Mouse (Mus musculus): ENCODE results near the gene Actb. TPM values are rescaled to one million over a fixed set of nuclear protein-coding genes. Genes with fewer than 3 reads are reported as not detected.

Actb gene
- polyA plus RNA-seq, 1 experiment from 2014 or later = 12,527 TPM

DNA sequence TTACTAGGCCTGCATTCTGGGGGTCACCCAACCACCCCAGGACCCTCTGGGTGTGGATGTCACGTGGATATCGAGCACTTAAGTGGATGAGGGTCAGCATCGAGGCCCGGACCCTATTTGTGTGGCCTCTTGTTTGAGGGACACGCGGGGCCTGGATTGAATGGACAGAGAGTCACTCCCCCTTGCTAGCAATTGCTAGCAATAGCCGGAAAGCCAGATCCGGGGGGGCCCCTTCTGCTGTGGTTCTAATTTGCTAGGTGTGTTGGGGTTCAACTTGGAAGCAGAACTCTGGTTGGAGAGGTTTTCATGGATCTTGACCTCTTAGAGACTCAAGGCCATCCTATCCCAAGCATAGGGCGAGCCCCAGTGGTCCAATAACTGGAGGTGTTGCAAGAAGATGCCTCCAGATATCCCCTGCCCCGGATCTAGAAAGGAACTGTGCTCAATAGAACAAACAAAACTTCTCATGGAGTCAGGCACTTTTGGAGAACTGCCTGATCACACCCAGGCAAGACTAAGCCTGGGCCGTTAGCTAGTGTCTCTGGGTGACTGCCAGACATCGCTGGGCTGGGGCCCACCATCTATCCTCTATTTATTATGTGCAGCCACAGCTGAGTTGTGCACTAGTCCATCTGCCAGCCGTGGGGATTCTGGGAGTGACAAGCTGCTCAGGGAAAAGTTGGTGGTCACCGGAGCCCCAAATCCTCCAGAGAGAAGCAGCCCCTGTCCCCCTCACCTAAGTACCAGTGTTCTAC is 671 bp upstream of the Actb start:
- DNase-seq (ENCODE audit: low spot score) (peak; percentile 86), ATAC-seq (ENCODE audit: low read depth) (no peak)
- no peaks in the 10 kb centered on the region for H3K9me3 ChIP-seq (ENCODE audit: control insufficient read depth, low read length)
- H3K9ac ChIP-seq (ENCODE audit: low read depth, low read length) = peak overlapping the region; percentile 100
- no peaks in the 10 kb centered on the region for H3K27me3 ChIP-seq (replicated peaks; ENCODE audit: control insufficient read depth, insufficient read depth, low read length)
- H3K27ac ChIP-seq (replicated peaks; ENCODE audit: low read depth, low read length) = peak overlapping the region; percentile 100
- WGBS = 19% methylated on average over 14 of the region's 14 CpGs
- peak overlapping the region; percentile 90 for H3K4me2 ChIP-seq (ENCODE audit: low read depth, low read length)
- H3K36me3 ChIP-seq (ENCODE audit: control insufficient read depth, insufficient read depth, low read length) = peaks cover 34% of the 10 kb centered on the region
- peaks cover 34% of the 10 kb centered on the region for H3K4me1 ChIP-seq (ENCODE audit: control insufficient read depth, insufficient read depth, low read length)
- peak overlapping the region; percentile 100 for H3K4me3 ChIP-seq (ENCODE audit: low read depth, low read length)

DNA sequence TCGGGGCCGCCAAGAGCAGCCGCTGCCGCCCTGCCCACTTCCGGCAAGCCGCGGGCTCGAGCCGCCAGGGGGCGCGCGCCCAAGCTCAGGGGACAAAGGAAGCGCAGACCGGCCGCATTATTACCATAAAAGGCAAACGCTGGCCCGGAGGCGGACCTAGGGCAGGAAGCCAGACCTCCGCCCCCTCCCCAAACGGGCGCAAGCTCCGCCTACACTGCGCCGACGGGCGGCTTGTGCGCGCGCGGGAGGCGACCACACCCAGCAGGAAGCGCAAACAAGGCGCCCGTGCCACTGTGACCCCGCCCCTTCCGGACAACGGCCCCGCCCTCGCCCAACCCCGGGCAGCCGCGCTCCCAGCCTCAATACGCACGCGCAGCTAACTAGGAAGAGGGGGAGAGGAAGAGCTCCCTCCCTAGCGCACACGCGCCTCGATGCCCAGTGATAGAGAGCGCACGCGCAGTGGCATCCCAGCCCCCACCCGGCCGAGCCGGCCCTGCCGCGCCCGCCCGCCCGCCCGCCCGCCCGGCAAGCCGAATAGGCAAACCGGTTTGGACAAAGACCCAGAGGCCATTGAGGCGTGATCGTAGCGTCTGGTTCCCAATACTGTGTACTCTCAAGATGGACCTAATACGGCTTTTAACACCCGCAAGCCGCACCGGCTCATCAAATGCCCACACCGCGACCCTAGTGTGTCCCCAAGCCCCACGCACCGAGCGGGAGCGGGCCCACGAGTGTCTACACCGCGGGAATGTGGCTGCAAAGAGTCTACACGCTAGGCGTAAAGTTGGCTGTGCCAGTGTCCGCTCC is 626 bp downstream of the Actb start:
- peak overlapping the region; percentile 100 for H3K9ac ChIP-seq (ENCODE audit: low read depth, low read length)
- peaks cover 47% of the 10 kb centered on the region for H3K36me3 ChIP-seq (ENCODE audit: control insufficient read depth, insufficient read depth, low read length)
- H3K4me1 ChIP-seq (ENCODE audit: control insufficient read depth, insufficient read depth, low read length) = peaks cover 34% of the 10 kb centered on the region
- peak; percentile 87 for ATAC-seq (ENCODE audit: low read depth)
- H3K4me2 ChIP-seq (ENCODE audit: low read depth, low read length) = peak overlapping the region; percentile 90
- H3K27ac ChIP-seq (replicated peaks; ENCODE audit: low read depth, low read length) = peak overlapping the region; percentile 100
- H3K27me3 ChIP-seq (replicated peaks; ENCODE audit: control insufficient read depth, insufficient read depth, low read length) = no peaks in the 10 kb centered on the region
- WGBS = 0% methylated on average over 34 of the region's 84 CpGs
- H3K4me3 ChIP-seq (ENCODE audit: low read depth, low read length) = peak overlapping the region; percentile 100
- peak; percentile 97 for DNase-seq (ENCODE audit: low spot score)
- no peaks in the 10 kb centered on the region for H3K9me3 ChIP-seq (ENCODE audit: control insufficient read depth, low read length)

DNA sequence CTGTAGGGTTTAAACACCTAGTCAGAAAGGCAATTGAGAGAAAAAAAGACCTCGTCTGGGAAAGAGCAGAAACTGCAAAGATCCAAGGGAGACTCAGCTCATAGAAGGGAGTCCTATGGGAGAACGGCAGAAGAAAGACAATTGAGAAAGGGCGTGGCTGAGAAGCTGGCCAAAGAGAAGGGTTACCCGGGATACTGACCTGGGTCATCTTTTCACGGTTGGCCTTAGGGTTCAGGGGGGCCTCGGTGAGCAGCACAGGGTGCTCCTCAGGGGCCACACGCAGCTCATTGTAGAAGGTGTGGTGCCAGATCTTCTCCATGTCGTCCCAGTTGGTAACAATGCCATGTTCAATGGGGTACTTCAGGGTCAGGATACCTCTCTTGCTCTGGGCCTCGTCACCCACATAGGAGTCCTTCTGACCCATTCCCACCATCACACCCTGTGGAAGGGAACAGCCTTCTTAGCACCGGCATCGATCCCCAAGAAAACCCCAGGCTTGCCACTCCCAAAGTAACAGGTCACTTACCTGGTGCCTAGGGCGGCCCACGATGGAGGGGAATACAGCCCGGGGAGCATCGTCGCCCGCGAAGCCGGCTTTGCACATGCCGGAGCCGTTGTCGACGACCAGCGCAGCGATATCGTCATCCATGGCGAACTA is 1.4 kb downstream of the Actb start:
- no peaks in the 10 kb centered on the region for H3K27me3 ChIP-seq (replicated peaks; ENCODE audit: control insufficient read depth, insufficient read depth, low read length)
- peak overlapping the region; percentile 100 for H3K4me3 ChIP-seq (ENCODE audit: low read depth, low read length)
- 3% methylated on average over 27 of the region's 27 CpGs for WGBS
- H3K4me1 ChIP-seq (ENCODE audit: control insufficient read depth, insufficient read depth, low read length) = peaks cover 34% of the 10 kb centered on the region
- no peak for DNase-seq (ENCODE audit: low spot score)
- peak overlapping the region; percentile 59 for H3K4me2 ChIP-seq (ENCODE audit: low read depth, low read length)
- ATAC-seq (ENCODE audit: low read depth) = no peak
- H3K9me3 ChIP-seq (ENCODE audit: control insufficient read depth, low read length) = no peaks in the 10 kb centered on the region
- H3K27ac ChIP-seq (replicated peaks; ENCODE audit: low read depth, low read length) = peak overlapping the region; percentile 100
- peak overlapping the region; percentile 100 for H3K9ac ChIP-seq (ENCODE audit: low read depth, low read length)
- H3K36me3 ChIP-seq (ENCODE audit: control insufficient read depth, insufficient read depth, low read length) = peaks cover 54% of the 10 kb centered on the region

DNA sequence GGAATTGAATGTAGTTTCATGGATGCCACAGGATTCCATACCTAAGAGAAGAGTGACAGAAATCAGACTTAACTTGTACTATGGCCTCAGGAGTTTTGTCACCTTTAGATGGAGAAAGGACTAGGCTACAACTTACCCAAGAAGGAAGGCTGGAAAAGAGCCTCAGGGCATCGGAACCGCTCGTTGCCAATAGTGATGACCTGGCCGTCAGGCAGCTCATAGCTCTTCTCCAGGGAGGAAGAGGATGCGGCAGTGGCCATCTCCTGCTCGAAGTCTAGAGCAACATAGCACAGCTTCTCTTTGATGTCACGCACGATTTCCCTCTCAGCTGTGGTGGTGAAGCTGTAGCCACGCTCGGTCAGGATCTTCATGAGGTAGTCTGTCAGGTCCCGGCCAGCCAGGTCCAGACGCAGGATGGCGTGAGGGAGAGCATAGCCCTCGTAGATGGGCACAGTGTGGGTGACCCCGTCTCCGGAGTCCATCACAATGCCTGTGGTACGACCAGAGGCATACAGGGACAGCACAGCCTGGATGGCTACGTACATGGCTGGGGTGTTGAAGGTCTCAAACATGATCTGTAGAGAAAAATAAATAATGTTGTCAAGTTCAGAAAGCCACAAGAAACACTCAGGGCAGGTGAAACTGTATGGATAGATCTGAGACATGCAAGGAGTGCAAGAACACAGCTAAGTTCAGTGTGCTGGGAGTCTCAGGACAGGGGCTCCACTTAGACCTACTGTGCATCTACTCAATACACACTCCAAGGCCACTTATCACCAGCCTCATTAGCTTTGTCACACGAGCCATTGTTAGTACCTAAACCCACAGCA is 2.1 kb downstream of the Actb start:
- H3K9me3 ChIP-seq (ENCODE audit: control insufficient read depth, low read length) = no peaks in the 10 kb centered on the region
- H3K4me3 ChIP-seq (ENCODE audit: low read depth, low read length) = peak overlapping the region; percentile 100
- peak overlapping the region; percentile 100 for H3K9ac ChIP-seq (ENCODE audit: low read depth, low read length)
- peak overlapping the region; percentile 100 for H3K27ac ChIP-seq (replicated peaks; ENCODE audit: low read depth, low read length)
- H3K27me3 ChIP-seq (replicated peaks; ENCODE audit: control insufficient read depth, insufficient read depth, low read length) = no peaks in the 10 kb centered on the region
- DNase-seq (ENCODE audit: low spot score) (no peak), ATAC-seq (ENCODE audit: low read depth) (no peak)
- H3K36me3 ChIP-seq (ENCODE audit: control insufficient read depth, insufficient read depth, low read length) = peaks cover 61% of the 10 kb centered on the region
- WGBS = 67% methylated on average over 19 of the region's 19 CpGs
- peaks cover 27% of the 10 kb centered on the region for H3K4me1 ChIP-seq (ENCODE audit: control insufficient read depth, insufficient read depth, low read length)
- peak overlapping the region; percentile 59 for H3K4me2 ChIP-seq (ENCODE audit: low read depth, low read length)

DNA sequence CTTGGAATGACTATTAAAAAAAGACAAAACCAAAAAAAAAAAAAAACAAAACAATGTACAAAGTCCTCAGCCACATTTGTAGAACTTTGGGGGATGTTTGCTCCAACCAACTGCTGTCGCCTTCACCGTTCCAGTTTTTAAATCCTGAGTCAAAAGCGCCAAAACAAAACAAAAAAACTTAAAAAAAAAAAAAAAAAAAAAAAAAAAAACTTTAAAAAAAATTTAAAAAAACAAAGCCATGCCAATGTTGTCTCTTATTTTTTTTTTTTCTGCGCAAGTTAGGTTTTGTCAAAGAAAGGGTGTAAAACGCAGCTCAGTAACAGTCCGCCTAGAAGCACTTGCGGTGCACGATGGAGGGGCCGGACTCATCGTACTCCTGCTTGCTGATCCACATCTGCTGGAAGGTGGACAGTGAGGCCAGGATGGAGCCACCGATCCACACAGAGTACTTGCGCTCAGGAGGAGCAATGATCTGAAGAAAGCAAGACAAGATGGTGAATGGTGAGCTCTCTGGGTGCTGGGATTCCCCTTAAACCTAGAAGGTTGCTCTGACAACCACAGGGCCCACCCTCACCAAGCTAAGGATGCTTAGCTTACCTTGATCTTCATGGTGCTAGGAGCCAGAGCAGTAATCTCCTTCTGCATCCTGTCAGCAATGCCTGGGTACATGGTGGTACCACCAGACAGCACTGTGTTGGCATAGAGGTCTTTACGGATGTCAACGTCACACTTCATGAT is 2.9 kb downstream of the Actb start:
- peak overlapping the region; percentile 59 for H3K4me2 ChIP-seq (ENCODE audit: low read depth, low read length)
- no peak for ATAC-seq (ENCODE audit: low read depth)
- peak overlapping the region; percentile 100 for H3K9ac ChIP-seq (ENCODE audit: low read depth, low read length)
- H3K27me3 ChIP-seq (replicated peaks; ENCODE audit: control insufficient read depth, insufficient read depth, low read length) = no peaks in the 10 kb centered on the region
- H3K4me3 ChIP-seq (ENCODE audit: low read depth, low read length) = peak overlapping the region; percentile 100
- H3K9me3 ChIP-seq (ENCODE audit: control insufficient read depth, low read length) = no peaks in the 10 kb centered on the region
- H3K36me3 ChIP-seq (ENCODE audit: control insufficient read depth, insufficient read depth, low read length) = peaks cover 68% of the 10 kb centered on the region
- no peak overlapping the region; the same call in 1 of the 2 replicates for H3K27ac ChIP-seq (replicated peaks; ENCODE audit: low read depth, low read length)
- peaks cover 20% of the 10 kb centered on the region for H3K4me1 ChIP-seq (ENCODE audit: control insufficient read depth, insufficient read depth, low read length)
- whole genome bisulfite sequencing = 79% methylated on average over 14 of the region's 14 CpGs
- DNase-seq (ENCODE audit: low spot score) = no peak

DNA sequence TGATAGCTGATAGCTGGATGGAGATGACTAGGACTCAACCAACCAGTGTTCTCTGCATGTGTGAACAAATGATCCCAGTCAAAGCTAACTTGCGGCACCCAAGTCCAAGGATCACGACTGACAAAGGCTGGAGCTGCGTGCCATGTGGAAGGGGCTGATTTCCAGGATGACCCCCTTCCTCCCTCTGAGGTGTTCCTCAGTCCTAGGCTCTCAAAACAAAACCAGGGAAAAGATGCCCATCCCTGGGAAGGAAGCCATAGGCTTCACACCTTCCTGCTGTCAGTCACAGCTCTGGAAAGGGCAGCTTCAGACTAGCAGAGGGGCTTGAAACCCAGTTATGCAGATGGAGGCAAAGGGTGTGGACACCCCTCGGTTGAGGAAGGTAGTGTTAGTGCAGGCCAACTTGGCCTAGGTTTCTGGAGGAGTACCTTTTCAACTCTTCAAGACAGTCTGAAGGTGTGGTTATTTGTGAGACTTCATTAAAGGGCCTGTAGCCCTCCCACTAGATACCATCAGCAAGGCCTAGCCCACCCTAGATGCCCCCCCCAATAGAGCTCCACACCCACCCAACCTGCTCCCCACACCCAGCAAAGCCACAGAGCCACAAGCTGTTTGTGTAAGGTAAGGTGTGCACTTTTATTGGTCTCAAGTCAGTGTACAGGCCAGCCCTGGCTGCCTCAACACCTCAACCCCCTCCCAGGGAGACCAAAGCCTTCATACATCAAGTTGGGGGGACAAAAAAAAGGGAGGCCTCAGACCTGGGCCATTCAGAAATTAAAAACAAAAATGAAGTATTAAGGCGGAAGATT is 3.8 kb downstream of the Actb start:
- Histone ChIP-seq H3K36me3 (ENCODE audit: control insufficient read depth, insufficient read depth, low read length) (peaks cover 74% of the 10 kb centered on the region), H3K9me3 (ENCODE audit: control insufficient read depth, low read length) (no peaks in the 10 kb centered on the region), H3K27ac (replicated peaks; ENCODE audit: low read depth, low read length) (no peak overlapping the region), H3K9ac (ENCODE audit: low read depth, low read length) (no peak overlapping the region), H3K4me2 (ENCODE audit: low read depth, low read length) (0 out of 2 replicates have a peak overlapping the region, but pooled peaks have one; percentile 59), H3K4me3 (ENCODE audit: low read depth, low read length) (no peak overlapping the region), H3K4me1 (ENCODE audit: control insufficient read depth, insufficient read depth, low read length) (peaks cover 10% of the 10 kb centered on the region), H3K27me3 (replicated peaks; ENCODE audit: control insufficient read depth, insufficient read depth, low read length) (no peaks in the 10 kb centered on the region)
- DNase-seq (ENCODE audit: low spot score) = no peak
- WGBS = 60% methylated on average over 5 of the region's 5 CpGs
- ATAC-seq (ENCODE audit: low read depth) = no peak

DNA sequence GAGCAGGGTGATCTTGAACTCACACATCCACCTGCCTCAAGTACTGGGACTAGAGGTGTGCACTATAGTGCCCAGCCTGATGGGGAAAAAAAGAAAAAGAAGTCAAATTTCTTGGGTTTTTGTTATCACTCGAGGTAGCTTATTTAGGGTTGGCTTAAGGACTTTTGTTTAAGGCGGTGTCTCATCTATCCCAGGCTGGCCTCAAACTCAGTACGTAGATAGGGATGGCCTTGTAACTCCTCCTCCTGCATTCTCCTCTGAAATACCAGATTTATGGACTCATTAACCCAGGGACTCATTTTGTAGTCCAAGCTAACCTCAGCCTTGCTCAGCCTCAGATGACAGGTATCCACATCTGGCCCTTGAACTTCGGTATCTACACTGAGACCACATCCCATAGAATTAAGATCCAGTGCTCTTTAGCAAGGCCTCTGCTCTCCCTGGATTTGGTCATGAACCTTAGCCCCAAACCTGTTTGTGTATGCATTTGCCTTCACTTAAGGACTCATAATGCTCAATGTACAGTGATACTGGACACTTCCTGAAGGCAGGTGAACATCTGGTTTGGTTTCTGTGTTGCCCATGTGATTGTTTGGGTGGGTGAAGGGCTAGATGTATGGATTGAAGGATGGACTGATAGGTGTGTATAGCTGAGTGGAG is 4.6 kb downstream of the Actb start:
- no peak for DNase-seq (ENCODE audit: low spot score)
- Histone ChIP-seq H3K4me1 (ENCODE audit: control insufficient read depth, insufficient read depth, low read length) (peaks cover 4% of the 10 kb centered on the region), H3K27me3 (replicated peaks; ENCODE audit: control insufficient read depth, insufficient read depth, low read length) (no peaks in the 10 kb centered on the region), H3K4me2 (ENCODE audit: low read depth, low read length) (no peak overlapping the region), H3K9me3 (ENCODE audit: control insufficient read depth, low read length) (no peaks in the 10 kb centered on the region), H3K9ac (ENCODE audit: low read depth, low read length) (no peak overlapping the region), H3K36me3 (ENCODE audit: control insufficient read depth, insufficient read depth, low read length) (peaks cover 75% of the 10 kb centered on the region), H3K4me3 (ENCODE audit: low read depth, low read length) (no peak overlapping the region), H3K27ac (replicated peaks; ENCODE audit: low read depth, low read length) (peak overlapping the region; percentile 40; the same call in 1 of the 2 replicates)
- 53% methylated on average over 4 of the region's 4 CpGs for WGBS
- no peak for ATAC-seq (ENCODE audit: low read depth)

Measured in embryonic facial prominence, embryonic 14.5 days (tissue).